Mouse (Mus musculus): ENCODE measurements around the gene Chaf1b.
A peak's percentile ranks its signal among the peaks of the same experiment; 100 is the strongest.

Gene Chaf1b

DNA sequence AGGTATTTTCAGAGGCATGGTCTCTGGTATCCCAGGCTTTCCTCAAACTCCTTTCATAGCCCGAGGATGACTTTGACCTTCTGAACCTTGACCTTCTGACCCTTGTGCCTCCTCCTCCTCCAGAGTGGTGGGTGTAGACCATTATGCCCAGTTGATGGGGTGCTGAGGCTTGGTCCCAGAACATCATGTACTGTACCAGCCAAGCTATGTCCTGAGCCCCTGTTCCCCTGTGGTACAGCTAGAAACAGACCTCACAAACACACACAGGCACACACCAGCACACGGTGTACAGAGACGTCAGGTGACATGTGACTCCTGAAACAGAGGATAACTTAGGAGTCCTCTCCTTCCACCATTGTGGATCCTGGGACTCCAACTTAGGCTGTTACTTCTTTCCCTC, 29.1 kb downstream of the Chaf1b start:
- no peak for DNase-seq (ENCODE audit: low spot score)

DNA sequence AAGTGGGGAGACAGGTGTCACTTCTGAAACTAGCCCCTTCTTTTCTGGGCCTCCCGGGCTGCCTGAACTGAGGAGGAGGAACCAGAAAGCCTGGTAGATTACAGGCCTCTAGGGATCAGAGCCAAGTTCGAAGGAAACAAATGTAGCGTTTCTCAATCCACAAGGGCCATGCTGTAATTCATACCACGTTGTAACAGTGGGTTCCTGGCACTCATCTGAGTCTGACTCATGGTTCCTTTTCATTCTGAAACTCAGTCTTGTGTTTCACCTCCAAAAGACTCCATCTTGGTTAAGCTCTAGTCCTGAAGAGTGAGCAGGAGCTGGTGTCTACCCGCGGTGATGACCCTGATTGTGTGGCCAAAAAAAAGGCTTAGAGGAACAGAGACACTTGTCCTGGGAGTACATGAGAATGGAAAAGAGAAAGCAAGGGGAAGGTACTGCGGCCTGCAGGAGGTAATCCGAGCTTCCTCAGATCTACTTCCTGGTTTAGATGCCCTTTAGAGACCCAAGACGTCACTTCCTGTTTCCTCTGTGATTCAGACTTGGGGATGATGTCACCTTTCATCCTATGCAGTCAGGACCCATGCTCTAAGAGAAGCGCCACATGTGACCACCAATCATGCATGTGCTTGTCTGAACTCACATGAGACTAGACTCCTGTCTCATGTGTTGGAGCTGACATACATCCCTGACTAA, 30.3 kb downstream of the Chaf1b start:
- DNase-seq (ENCODE audit: low spot score), result no peak

DNA sequence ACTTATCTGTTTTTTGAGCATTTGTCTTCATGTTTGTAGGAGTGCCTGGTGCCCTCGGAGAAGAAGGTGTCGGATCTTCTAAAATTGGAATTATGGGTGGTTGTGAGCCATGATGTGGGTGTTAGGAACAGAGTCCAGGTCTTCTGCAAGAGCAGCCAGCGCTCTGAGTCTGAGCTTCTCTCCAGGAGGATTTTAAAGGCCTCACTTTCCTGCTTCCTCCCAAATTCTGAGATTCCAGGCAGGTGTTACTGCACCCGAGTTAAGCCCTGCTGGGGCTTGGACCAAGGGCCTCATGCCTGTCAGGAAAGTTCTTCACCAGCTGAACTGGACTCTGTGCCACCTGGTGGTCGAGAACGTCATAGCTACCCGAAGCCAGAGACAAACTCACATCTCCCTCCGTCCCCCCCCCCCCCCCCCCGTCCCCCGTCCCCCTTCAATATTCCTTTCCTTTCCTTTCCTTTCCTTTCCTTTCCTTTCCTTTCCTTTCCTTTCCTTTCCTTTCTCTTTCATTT, 31.7 kb downstream of the Chaf1b start:
- no peak for DNase-seq (ENCODE audit: low spot score)

DNA sequence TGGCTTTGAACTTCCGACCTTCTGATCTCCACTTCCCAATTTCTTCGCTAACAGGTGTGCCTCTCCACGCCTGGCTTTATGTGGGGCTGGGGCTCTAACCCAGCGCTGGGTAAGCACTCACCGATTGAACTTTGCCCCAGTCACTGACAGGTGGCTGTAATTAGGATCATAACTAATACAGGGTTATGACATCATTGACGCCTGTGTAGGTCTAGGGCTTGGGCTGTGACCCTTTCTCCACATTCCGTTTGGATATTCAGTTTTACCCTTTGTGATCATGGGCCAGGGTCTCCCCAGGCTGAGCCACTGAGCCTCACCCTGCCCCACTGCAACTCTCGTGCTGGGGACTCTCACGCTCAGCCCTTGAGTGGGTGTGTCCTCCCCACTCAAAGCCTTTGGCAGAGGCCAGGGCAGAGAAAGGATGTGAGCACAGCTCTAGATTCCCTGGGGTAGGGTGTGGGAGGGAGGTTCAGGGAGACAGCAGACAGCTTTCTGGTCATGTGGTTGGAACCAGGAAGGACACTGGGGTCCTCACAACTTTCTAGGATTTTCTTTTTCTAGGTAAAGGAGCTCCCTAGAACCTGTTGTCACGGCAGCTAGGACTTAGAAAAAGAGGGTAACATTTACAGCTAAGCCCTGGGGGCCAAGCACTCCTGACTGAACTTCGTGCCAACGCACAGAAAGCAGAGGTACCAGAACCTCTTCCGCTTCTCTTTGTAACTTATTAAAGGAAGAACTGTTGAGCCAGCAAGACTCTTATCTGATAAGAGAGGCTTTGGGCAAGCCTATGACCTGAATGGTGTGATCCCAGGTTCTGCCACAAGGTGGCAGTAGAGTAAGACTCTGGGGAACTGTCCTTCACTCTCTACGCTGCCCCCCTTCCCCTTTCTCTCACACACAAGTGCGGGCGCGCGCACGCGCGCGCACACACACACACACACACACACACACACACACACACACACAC, 34.3 kb downstream of the Chaf1b start:
- peak; percentile 75 for DNase-seq (ENCODE audit: low spot score)

DNA sequence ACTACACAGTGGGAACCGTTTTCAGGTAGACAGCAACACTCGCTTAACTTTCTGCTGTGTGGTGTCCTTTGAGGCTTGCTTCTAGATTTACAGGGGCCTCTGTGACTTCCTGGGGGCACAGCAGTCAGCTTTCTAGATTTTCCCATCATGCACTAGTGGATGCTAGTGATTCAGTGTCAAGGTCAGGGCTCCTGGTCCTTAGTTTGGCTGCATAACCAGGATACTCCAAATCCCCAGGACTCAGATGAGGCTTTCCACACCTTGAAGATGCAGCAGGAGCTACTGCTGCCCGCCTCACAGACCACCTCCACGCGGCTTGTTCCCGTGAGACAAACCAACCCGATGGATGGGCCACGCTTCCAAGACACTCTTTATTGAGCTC, 35.0 kb downstream of the Chaf1b start:
- DNase-seq (ENCODE audit: low spot score), result no peak

DNA sequence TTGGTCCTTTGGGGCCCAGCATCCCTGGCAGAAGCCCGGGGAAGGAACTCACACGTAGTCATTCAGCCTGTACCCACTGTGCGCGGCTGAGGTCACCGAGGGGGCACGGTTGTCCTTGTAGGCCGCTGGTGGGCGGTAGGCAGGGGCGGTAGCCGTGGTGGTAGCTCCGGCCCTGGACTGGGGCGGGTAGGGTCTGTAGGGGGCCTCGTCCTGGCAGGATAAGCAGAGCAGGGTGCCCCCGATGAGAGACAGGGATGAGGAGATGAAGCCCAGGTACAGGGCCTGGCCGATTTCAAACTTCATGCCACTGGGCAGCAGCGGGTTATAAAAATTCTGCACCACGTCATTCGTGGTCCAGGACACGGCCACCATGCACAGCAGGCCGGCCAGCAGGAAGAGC, 35.5 kb downstream of the Chaf1b start:
- no peak for DNase-seq (ENCODE audit: low spot score)

DNA sequence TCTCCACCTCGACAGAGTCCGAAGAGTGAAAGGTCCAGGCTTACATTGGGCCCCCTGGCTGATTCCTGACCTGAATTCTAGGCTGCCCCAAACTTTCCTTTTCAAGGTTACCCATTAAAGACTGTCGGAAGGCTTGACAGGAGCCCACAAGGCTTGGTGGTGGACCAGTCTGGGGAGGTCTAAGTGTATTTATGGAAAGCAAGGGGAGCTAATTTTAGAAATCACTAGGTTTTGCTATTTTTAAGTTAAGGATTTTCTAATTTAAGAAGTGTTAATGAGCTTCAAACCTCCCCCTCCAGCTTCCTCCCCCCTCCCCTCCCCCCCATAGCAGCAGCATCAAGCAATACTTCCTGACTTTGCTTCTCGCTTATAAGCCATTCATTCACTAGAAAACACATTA, 37.0 kb downstream of the Chaf1b start:
- DNase-seq (ENCODE audit: low spot score), result no peak

DNA sequence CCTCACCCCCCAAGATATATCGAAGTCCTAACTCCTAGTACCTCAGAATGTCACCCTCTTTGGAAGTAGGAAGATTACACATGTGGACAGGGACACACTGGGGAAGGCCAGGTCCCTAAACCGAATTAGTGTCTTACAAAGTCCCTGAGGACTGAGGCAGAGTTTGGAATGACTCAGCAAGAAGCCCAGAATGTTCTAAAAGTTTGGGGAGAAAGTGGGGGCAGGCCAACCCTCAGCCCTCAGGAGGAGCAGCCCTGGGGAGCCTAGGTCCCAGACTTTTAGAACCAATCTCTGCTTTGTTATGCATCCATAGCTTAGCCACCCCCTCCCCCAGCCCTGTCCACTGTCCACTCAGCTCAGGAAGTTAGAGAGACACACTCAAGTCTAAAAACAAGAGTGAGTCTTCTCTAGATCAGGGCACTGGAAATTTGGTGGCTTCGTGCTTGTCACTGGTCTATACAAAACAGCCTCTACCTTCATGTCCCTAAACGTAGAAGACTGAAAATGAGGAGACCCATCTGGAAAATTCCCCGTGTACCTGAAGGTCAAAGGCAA, 39.2 kb downstream of the Chaf1b start:
- DNase-seq (ENCODE audit: low spot score), result no peak

DNA sequence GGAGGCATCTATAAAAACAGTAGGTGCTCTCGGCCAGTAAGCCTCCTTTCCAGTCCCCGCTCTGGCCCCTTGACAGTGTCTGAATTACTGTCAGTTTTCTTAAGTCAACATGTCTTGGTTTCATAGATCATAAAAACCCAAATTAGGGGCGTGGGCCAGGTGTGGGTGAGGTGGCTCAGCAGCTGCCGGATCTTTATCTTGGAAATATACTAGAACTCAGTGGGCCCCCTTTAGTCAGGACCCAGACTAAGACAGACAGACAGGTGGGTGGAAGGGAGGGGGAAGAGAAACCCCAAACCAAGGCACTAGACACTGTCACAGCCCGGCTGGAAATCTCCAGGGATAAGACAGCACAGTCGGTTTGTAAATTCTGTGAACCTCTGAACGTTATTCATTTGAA, 40.1 kb downstream of the Chaf1b start:
- no peak for DNase-seq (ENCODE audit: low spot score)

DNA sequence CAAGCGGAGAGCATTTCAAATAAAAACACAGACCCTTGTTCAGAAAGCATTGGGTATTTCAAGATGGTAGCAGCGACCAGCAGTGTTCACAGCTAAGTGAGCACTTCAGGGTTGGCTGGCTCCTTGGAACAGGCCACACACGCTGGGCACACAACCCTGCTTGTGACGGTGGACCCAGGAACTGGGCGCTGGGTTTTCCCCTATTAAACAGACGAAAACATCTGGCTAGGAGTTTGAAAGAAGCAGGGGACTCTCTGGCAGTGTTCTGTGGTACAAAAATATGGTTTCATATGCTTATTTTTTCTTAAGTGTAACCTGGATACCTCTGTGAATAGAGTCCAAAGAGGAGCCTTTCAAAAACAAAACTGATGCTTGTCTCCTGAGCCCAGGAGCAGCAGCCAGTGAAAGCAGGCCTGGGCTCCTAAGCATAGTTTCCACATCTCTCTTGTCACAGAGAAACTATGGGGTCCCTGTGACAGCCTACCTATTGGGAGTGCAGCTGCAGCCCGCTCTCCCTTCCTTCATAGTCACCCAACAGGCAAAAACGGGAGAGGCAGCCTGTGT, 42.1 kb downstream of the Chaf1b start:
- no peak for DNase-seq (ENCODE audit: low spot score)

DNA sequence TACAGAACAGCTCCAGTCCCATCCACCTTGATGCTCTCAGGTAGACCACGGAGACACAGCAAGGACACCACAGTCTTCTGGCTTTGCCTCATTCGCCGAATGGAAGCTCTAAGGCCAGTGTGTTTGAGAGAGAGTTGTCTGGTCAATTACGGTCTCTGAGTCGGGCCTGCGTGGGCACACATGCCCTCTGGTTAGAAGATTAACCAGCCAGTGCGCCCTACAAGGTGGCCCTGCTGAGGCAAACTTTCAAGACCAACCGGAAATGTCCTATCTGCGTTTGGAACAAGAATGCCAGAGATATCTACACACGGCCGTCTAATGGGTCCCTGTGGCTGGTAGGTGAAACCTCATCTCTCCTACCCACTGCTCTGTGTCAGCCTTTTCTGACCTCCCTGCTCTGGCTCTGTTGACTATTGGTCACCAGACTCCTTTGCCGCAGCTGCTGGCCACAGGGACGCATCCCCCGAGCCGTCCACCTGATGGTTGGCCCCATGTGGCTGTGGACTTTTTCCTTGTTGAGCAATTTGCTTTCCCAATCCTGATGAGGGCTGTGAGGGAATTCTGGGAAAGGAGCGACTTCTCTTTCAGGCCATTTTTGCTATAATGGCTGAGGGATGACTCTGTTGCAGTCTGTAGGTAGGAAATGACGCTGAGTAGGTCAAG, 45.8 kb downstream of the Chaf1b start:
- DNase-seq (ENCODE audit: low spot score), result no peak

DNA sequence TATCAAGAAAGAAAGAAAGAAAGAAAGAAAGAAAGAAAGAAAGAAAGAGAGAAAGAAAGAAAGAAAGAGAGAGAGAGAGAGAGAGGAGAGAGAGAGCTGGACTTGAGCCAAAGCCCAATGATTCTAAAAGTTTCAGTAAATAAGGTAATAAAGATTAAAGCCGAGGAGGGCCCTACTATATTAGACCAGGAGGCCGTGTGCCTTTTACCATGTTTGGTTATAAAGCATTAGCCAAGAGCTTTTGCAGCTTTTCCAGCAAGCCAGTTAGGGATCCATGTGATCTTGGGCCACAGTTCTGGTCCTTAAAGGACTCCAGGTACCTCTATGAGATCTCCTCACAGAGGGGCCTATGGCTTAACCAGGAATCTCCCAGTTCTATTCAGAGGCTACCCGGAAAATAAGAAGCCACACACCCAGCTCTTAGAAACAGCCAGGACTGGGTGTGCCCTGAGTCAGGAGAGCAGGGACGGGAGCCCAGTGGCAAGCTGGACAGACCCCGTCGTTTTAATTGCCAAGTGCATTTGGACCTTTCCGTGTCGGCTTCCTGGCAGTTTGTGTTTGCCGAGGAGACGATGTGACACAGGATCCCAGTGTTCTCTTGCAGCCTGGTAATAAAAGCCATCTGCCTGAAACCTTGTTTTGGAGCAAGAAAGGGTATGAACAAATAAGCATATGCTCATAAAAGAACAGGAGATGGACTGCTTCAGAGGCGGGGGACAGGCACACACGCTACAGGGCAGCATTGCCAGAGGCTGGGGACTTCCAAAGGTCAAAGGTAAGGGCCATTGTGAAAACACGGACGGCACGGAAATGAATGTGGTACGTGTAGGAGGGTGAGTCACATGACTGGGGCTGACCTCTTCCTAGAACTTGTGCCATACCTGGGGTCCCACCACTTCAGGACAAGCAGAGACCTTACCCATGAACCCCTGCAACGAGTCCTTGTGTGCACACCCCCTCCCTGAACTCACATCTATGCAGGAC, 48.8 kb downstream of the Chaf1b start:
- DNase-seq (ENCODE audit: low spot score), result no peak

DNA sequence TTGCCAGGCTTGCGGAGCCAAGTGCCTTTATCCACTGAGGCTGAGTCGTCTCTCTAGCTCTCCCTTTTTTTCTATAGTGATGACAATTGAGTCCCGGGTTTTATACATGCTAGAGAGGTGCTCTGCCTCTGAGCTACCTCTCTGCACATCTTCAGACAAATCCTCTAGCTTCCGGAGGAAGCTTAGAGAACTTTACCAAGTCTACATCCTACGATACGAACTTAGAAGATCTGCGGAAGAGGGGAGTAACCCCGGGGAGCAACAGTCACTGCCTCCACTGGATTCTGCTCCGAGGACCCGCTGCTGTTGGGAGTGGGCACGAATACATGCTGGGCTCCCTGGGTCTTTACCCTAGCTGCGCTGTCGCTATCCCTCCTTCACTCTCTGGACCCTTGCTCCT, 50.9 kb downstream of the Chaf1b start:
- no peak for DNase-seq (ENCODE audit: low spot score)

DNA sequence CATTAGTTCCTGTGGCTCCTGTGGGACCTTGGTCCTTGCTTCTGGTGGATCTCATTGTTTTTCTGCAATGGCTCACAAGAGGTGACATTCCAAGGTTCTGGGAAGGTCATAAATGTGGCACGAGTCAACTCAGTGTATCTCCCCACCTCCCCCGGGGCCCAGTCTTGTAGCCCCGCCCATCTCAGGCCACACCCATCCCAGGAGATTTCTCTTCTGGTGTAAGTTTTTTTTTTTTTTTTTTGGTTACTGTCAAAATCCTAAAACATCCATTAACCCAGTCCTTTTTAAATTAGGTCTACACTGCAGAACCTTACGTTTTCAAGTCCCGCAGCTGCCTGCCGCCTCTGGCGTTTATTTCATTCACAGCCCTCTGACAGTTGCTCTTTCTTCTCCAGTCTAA, 51.3 kb downstream of the Chaf1b start:
- DNase-seq (ENCODE audit: low spot score), result no peak

DNA sequence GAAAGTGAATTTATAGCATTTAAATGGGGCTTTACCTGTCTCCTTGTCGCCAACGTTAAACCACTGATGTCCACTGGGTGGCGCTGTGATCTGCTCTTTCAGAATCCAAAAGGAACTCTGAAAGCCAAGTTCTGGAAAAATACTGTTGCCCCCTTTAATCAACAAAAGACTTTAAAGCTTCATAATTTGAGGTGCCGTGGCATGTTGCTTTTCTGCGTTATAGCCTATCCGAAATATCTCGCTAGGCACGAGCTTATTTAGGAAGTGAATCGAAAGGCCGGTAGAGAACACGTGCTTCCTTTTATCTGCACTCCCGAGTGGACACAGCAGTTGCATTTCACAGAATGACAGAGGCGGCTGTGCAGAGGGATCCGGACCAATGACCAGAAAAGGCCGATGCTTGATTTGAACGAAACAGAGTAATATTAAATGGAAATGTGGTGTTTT, 54.7 kb downstream of the Chaf1b start:
- DNase-seq (ENCODE audit: low spot score), result peak; percentile 56

DNA sequence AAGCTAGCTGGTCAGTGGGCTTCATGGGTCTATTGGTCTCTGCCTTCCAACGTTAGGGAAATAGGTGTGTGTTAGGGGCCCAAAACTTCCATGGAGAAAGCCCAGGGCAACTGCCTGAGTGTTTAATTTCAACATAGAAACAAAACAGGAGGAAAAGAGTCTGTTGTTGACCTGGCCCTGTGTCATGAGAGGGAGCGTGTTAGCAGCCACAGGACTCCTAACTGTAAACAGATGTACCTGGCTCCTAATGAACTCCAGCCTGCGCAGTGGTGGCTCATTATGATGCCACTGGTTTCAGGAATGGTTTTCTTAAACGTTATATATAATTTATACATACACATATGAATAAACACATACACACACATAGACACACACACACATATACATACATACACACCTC, 56.3 kb downstream of the Chaf1b start:
- DNase-seq (ENCODE audit: low spot score), result no peak

DNA sequence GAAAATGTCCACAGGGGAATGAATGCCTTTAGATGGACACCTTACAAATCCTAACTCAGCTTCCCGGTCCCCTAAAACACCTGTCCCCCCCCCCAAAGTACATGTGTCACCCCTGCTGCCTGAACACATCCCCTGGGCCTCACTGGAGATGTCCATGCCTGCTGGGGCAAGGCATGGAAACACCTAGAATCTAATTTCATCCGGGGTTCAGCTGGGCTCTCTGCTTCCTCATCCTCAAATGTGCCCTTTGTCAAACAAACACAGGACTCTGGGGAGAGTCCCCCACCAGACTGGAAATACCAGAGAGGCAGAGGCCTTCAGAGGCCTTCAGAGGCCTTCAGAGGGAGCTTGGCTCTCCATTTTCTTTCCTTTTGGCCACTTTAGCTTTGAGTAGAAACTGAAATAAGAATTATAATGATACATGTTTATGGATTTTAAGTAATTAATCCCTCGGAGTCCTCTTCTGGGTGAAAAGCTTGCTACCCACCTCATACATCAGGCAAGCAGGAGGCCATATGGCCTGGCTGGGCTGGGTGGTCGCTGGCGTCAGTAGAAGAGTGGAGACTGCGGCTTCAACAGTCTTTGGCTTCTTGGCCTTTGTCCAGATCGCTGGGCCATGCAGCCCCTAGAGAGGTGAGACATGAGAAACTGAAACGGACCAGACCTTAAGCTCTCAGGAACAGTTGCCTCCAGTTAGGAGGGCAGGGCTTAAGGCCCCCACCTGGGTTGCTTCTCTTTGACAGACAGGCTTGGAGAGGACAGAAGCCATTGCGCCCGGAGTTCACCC, 58.3 kb downstream of the Chaf1b start:
- no peak for DNase-seq (ENCODE audit: low spot score)

DNA sequence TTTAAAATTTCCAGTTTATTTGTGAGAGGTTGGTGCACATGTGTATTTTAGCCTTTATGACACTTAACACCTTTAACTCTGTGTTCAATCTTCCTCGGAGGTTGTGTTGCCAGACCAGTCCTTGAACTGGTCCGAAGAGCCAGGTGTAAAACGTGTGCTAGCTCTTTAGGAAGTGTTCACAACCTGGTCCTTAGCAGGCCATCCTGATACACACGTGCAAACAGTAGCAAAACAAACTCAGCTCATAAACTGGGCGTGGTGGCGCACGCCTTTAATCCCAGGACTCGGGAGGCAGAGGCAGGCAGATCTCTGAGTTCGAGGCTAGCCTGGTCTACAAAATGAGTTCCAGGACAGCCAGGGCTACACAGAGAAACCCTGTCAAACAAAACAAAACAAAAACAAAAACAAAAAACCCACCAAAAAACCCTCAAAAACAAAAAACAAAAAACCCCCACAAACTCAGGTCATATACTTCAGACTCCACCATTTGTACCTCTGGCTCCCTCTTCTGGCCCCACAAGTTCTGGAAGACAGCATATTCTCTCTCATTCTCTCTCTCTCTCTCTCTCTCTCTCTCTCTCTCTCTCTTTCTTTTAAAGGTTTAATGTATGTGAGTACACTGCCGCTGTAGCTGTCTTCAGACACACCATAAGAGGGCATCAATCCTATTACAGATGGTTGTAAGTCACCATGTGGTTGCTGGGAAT, 59.2 kb downstream of the Chaf1b start:
- DNase-seq (ENCODE audit: low spot score), result no peak

DNA sequence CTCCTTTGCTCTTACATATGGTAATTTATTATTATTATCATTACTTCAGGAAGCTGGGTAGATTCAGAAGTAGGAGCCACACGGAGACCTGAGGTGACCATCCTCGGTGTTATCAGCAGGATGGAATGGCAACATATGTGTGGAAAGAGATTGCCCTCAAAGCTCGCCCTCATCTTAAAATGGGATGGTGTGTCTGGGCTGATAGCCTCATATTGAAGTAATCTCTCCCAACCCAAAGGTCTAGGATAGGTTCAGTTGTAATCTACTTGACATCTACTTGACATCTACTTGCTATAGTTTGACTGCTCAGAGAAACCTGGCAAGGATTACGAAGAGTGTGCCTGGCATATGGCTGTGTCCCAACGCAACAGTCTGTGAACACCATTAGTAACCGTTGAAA, 60.6 kb downstream of the Chaf1b start:
- DNase-seq (ENCODE audit: low spot score), result no peak

Data from spleen, adult 12 weeks (tissue).